Mouse (Mus musculus) CH12.LX (cell line): ENCODE data around the gene Morn5. TPM values are rescaled to one million over a fixed set of nuclear protein-coding genes. Genes with fewer than 3 reads are reported as not detected.

Experiments
- DNase-seq: peaks from one replicate; pipeline ENCODE4 v3.0.0-alpha.2; 2013; ENCODE audit errors: extremely low read depth
- H3K27ac ChIP-seq: 2 replicates; pipeline ENCODE4 v1.5.1; 2012; ENCODE audit warnings: low read depth, mild to moderate bottlenecking, control low read depth, moderate library complexity; ENCODE audit not compliant: insufficient read depth
- H3K27me3 ChIP-seq: replicated peaks from 2 replicates; pipeline ENCODE3; 2012; ENCODE audit warnings: inconsistent platforms
- H3K36me3 ChIP-seq, 2 experiments: replicated peaks in 1 of 2; 2 replicates each; pipeline versions ENCODE3 to v1.6.1; 2012; ENCODE audit warnings: inconsistent platforms in 1 of 2, low read length in 1 of 2, mild to moderate bottlenecking in 1 of 2, mixed read lengths in 1 of 2, moderate library complexity in 1 of 2; ENCODE audit not compliant: control insufficient read depth in 1 of 2, insufficient read depth in 1 of 2
- H3K4me1 ChIP-seq, 2 experiments: 2 replicates each; pipeline ENCODE4 v1.6.1; 2012; ENCODE audit warnings: inconsistent platforms in 1 of 2, moderate library complexity in 1 of 2; ENCODE audit not compliant: insufficient read depth in 2 of 2, control insufficient read depth in 1 of 2
- H3K4me2 ChIP-seq: 2 replicates; pipeline ENCODE4 v1.6.1; 2012; ENCODE audit warnings: low read depth, mild to moderate bottlenecking, control low read depth; ENCODE audit not compliant: poor library complexity, insufficient read depth, severe bottlenecking
- H3K4me3 ChIP-seq, 3 experiments: fragments of 150-350 bp in 1 of 3; sonication (generic) in 1 of 3; replicated peaks in 1 of 3; 2 replicates each; pipeline versions ENCODE3 to v1.5.1; 2011 to 2012; ENCODE audit warnings: low read depth in 2 of 3, low read length in 2 of 3, mild to moderate bottlenecking in 2 of 3, moderate library complexity in 2 of 3, control low read depth in 1 of 3, improper control_type of control experiment in 1 of 3, inconsistent platforms in 1 of 3, mixed read lengths in 1 of 3; ENCODE audit not compliant: poor library complexity in 1 of 3
- H3K79me2 ChIP-seq: replicated peaks from 2 replicates; pipeline ENCODE4 v1.6.1; 2012; ENCODE audit warnings: mild to moderate bottlenecking, moderate library complexity; ENCODE audit not compliant: control insufficient read depth, poor library complexity, insufficient read depth, severe bottlenecking; ENCODE audit errors: extremely low read depth
- H3K9ac ChIP-seq: 2 replicates; pipeline ENCODE4 v1.6.1; 2012; ENCODE audit warnings: low read depth, mild to moderate bottlenecking, control low read depth, moderate library complexity; ENCODE audit not compliant: insufficient read depth
- H3K9me3 ChIP-seq: replicated peaks from 2 replicates; pipeline ENCODE3; 2012; ENCODE audit warnings: low read length, inconsistent platforms, mixed read lengths
- CTCF ChIP-seq, 2 experiments: IDR thresholded peaks in 1 of 2; conservative IDR thresholded peaks in 1 of 2; 2 replicates each; pipeline ENCODE4 v1.5.1; 2011 to 2012; ENCODE audit warnings: low read depth in 2 of 2, low read length in 2 of 2, improper control_type of control experiment in 1 of 2, inconsistent platforms in 1 of 2, mild to moderate bottlenecking in 1 of 2, moderate library complexity in 1 of 2
- E2F4 ChIP-seq: IDR thresholded peaks from 2 replicates; pipeline ENCODE4 v1.6.1; 2011; ENCODE audit warnings: low read depth, low read length, improper control_type of control experiment; ENCODE audit not compliant: insufficient replicate concordance
- ELF1 ChIP-seq: IDR thresholded peaks from 2 replicates; pipeline ENCODE4 v1.6.1; 2014; ENCODE audit warnings: low read depth, mild to moderate bottlenecking, inconsistent platforms, low read length, improper control_type of control experiment
- ETS1 ChIP-seq: conservative IDR thresholded peaks from 2 replicates; pipeline ENCODE4 v1.6.1; 2012; ENCODE audit warnings: low read depth, mild to moderate bottlenecking, inconsistent platforms, low read length, improper control_type of control experiment, moderate library complexity
- GABPA ChIP-seq: IDR thresholded peaks from 2 replicates; pipeline ENCODE4 v1.6.1; 2012; ENCODE audit warnings: low read depth, low read length, improper control_type of control experiment, inconsistent platforms; ENCODE audit not compliant: insufficient replicate concordance
- HCFC1 ChIP-seq: IDR thresholded peaks from 2 replicates; pipeline ENCODE4 v1.6.1; 2012; ENCODE audit warnings: low read depth, mild to moderate bottlenecking, inconsistent platforms, low read length, improper control_type of control experiment
- IRF4 ChIP-seq: IDR thresholded peaks from 2 replicates; pipeline ENCODE4 v1.6.1; 2014; ENCODE audit warnings: low read depth, mild to moderate bottlenecking, inconsistent platforms, low read length, improper control_type of control experiment
- JUND ChIP-seq: conservative IDR thresholded peaks from 2 replicates; pipeline ENCODE4 v1.6.1; 2011; ENCODE audit warnings: low read depth, low read length, improper control_type of control experiment
- KAT2A ChIP-seq: IDR thresholded peaks from 2 replicates; pipeline ENCODE4 v1.6.1; 2012; ENCODE audit warnings: low read length, improper control_type of control experiment, inconsistent platforms; ENCODE audit not compliant: insufficient replicate concordance
- MEF2A ChIP-seq: IDR thresholded peaks from 2 replicates; pipeline ENCODE4 v1.6.1; 2014; ENCODE audit warnings: low read depth, mild to moderate bottlenecking, inconsistent platforms, low read length, improper control_type of control experiment, borderline replicate concordance
- MXI1 ChIP-seq: IDR thresholded peaks from 2 replicates; pipeline ENCODE4 v1.6.1; 2011; ENCODE audit warnings: mild to moderate bottlenecking, low read depth, low read length, improper control_type of control experiment
- MYC ChIP-seq: IDR thresholded peaks from 2 replicates; pipeline ENCODE4 v1.6.1; 2011; ENCODE audit warnings: low read depth, mild to moderate bottlenecking, improper control_type of control experiment, low read length
- NELFE ChIP-seq: IDR thresholded peaks from 2 replicates; pipeline ENCODE4 v1.6.1; 2011; ENCODE audit warnings: low read depth, low read length, improper control_type of control experiment
- NRF1 ChIP-seq: IDR thresholded peaks from 2 replicates; pipeline ENCODE4 v1.6.1; 2014; ENCODE audit warnings: low read depth, mild to moderate bottlenecking, inconsistent platforms, low read length, improper control_type of control experiment, moderate library complexity
- PAX5 ChIP-seq: IDR thresholded peaks from 2 replicates; pipeline ENCODE4 v1.6.1; 2012; ENCODE audit warnings: low read length, inconsistent platforms, mixed read lengths
- POLR2A ChIP-seq: IDR thresholded peaks from 2 replicates; pipeline ENCODE4 v1.6.1; 2011; ENCODE audit warnings: low read depth, mild to moderate bottlenecking, improper control_type of control experiment, low read length
- POLR2AphosphoS2 ChIP-seq: IDR thresholded peaks from 2 replicates; pipeline ENCODE4 v1.6.1; 2011; ENCODE audit warnings: low read depth, low read length, improper control_type of control experiment
- SIN3A ChIP-seq: IDR thresholded peaks from 2 replicates; pipeline ENCODE4 v1.6.1; 2012; ENCODE audit warnings: low read length, improper control_type of control experiment, inconsistent platforms
- TBP ChIP-seq: conservative IDR thresholded peaks from 2 replicates; pipeline ENCODE4 v1.6.1; 2011; ENCODE audit warnings: low read depth, low read length, improper control_type of control experiment
- TCF12 ChIP-seq: IDR thresholded peaks from 2 replicates; pipeline ENCODE4 v1.6.1; 2014; ENCODE audit warnings: low read depth, mild to moderate bottlenecking, inconsistent platforms, low read length, improper control_type of control experiment
- UBTF ChIP-seq: IDR thresholded peaks from 2 replicates; pipeline ENCODE4 v1.6.1; 2012; ENCODE audit warnings: low read depth, mild to moderate bottlenecking, inconsistent platforms, low read length, improper control_type of control experiment, moderate library complexity
- USF2 ChIP-seq: conservative IDR thresholded peaks from 2 replicates; pipeline ENCODE4 v1.6.1; 2011; ENCODE audit warnings: low read depth, low read length, improper control_type of control experiment
- ZKSCAN1 ChIP-seq: IDR thresholded peaks from 2 replicates; pipeline ENCODE4 v1.6.1; 2012; ENCODE audit warnings: low read depth, inconsistent platforms, low read length, improper control_type of control experiment, borderline replicate concordance
- ZMIZ1 ChIP-seq: IDR thresholded peaks from 2 replicates; pipeline ENCODE4 v1.6.1; 2012; ENCODE audit warnings: low read depth, mild to moderate bottlenecking, inconsistent platforms, low read length, improper control_type of control experiment
- ZNF384 ChIP-seq: IDR thresholded peaks from 2 replicates; pipeline ENCODE4 v1.6.1; 2012; ENCODE audit warnings: low read depth, low read length, improper control_type of control experiment, inconsistent platforms
- dilution Hi-C: fragments of 300-500 bp; cut with MboI; formaldehyde crosslinking; loops from 2 replicates; pipeline ENCODE4 v1.14.3; 2020; ENCODE audit warnings: low sequenced_read_pairs; ENCODE audit not compliant: extremely low pct_unique_long_range_greater_than_20kb, extremely low pct_ligation_motif_present
- in situ Hi-C: fragments of 300-500 bp; cut with MboI; formaldehyde crosslinking; loops from 3 replicates; pipeline ENCODE4 v1.14.3; 2019; ENCODE audit warnings: low sequenced_read_pairs, low pct_ligation_motif_present, low pct_unique_long_range_greater_than_20kb, mixed read lengths
- polyA plus RNA-seq: library from polyadenylated mRNA; unstranded; fragments of >175 nt; gene quantifications from 2 replicates; pipeline ENCODE4 v1.2.1, GENCODE M21; 2012; ENCODE audit warnings: low read depth; ENCODE audit not compliant: insufficient read length
- total RNA-seq, 2 experiments: library from RNA; depleted of rRNA; stranded (reverse); fragments of 300-350 nt in 1 of 2; fragments of >200 nt in 1 of 2; gene quantifications; 2 replicates each; pipeline ENCODE4 v1.2.3; 2012 to 2014

Morn5 gene
- total RNA-seq (2012; rRNA removed): 0.21 TPM in 1 of 2 replicates, not detected in the other
- total RNA-seq (2014; rRNA removed): 0.38 TPM in 1 of 2 replicates, not detected in the other
- polyA plus RNA-seq: not detected in 2 replicates

DNA sequence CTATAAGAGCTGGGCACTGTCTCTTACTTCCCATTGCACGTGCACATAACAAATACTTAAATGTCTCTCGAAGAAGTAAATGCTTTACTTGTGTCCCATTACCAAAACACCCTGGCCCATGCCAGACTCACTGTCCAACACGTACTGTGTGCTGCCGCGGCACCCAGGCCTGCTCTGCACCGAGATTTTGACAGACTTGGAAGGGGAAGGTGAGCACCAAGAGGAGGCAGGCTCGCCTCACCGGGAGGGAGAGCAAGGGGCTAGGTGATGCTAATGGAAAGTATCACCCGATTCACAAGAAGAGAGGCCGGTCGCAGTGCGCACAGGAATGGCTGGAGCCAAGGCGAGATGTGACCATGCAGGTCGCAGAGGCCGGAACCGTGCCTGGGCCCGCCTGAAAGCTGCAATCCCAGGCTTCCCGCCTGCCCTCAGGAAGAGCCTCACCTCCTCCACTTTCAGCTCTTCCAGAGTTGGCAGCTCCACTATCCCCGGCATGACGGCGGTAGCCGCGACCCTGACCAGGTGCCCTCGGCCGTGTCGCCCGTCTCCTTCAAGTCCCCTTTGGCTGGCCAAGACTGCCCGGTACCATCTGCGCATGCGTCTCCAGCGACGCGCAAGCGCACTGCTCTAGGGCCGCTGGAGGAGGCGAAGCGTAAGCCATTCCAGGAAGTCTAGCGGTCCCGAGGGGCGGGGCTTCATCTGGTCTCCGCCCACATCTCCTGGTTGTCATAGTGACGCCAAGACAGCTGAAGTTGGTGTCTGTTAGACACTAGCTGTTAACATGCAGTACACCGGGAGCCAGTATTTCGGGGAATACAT, at the start of gene Morn5, which contains the start of gene Ndufa8:
Gene Morn5, plus strand, starts transcription at position 711 of the 819 bp plus-strand sequence.
Gene Ndufa8, minus strand, starts transcription at position 659 of the 819 bp plus-strand sequence.
- dilution Hi-C loops: no loop called here
- Histone ChIP-seq H3K79me2 (peaks cover 11% of the 10 kb centered on the region), H3K9me3 (no peaks in the 10 kb centered on the region), H3K4me2 (peak within 1 kb of the TSS; percentile 92), H3K27me3 (peaks cover 11% of the 10 kb centered on the region), H3K4me3 (peak within 1 kb of the TSS; percentile 82 to 91 (median 91)), H3K9ac (peak within 1 kb of the TSS; percentile 79), H3K27ac (no peak within 1 kb of the TSS), H3K4me1 (peaks cover 2 to 23% of the 10 kb centered on the region in 2 experiments; a peak in 3 of 4 replicates), H3K36me3 (peaks cover under 1 to 27% of the 10 kb centered on the region in 2 experiments)
- in situ Hi-C loops: no loop called here
- peak; percentile 97 for DNase-seq
- TF ChIP-seq TBP: 0 out of 2 replicates have a peak, but pooled peaks have one; percentile 31
- no peak for TF ChIP-seq ETS1
- no peak for TF ChIP-seq GABPA
- no peak for TF ChIP-seq UBTF
- no peak for TF ChIP-seq ZKSCAN1
- TF ChIP-seq IRF4: 0 out of 2 replicates have a peak, but pooled peaks have one; percentile 7
- peak; percentile 100 for TF ChIP-seq NRF1
- TF ChIP-seq PAX5: no peak
- TF ChIP-seq SIN3A: no peak
- TF ChIP-seq ZNF384: no peak
- no peak for TF ChIP-seq USF2
- TF ChIP-seq ELF1: peak; percentile 97
- TF ChIP-seq MEF2A: no peak
- peak; percentile 91 for TF ChIP-seq NELFE
- peak; percentile 65 for TF ChIP-seq HCFC1
- TF ChIP-seq MXI1: peak; percentile 78
- no peak for TF ChIP-seq CTCF (conservative IDR thresholded peaks at IDR 0.05 in 1 of 2, IDR thresholded peaks at IDR 0.05 in 1 of 2; ENCODE audit: low read depth in 2 of 2, low read length in 2 of 2)
- TF ChIP-seq ZMIZ1: peak; percentile 54; the same call in 1 of the 2 replicates
- peak; percentile 58; the same call in 1 of the 2 replicates for TF ChIP-seq POLR2AphosphoS2
- peak; percentile 89 for TF ChIP-seq POLR2A
- no peak for TF ChIP-seq MYC
- TF ChIP-seq E2F4: no peak
- TF ChIP-seq KAT2A: no peak
- TF ChIP-seq JUND: no peak
- TF ChIP-seq TCF12: peak; percentile 75
